Comparison of ENCODE assay signal across 12 mouse cellular contexts in genomic region chr7:80986458-80987187, GRCm38 (mm10). TPM values are rescaled to one million over a fixed set of nuclear protein-coding genes. Genes with fewer than 3 reads are reported as not detected.
DNase-seq lines count a peak whose midpoint lies in the region; ATAC-seq and TF ChIP-seq lines count a peak whose summit lies in the region.
"Had no signal": no experiment of that assay in that cellular context is flagged by ENCODE, and none has a peak within 500 bp of the region (broad histone marks: within the 10 kb centered on the region; RNA-seq: fewer than 3 reads in every experiment).

No protein-coding gene starts in this region.

- no peak overlapping the region; the same call in 1 of the 2 replicates for H3K9ac ChIP-seq in liver, embryonic 16.5 days (ENCODE audit: low read depth, low read length)
- H3K9ac ChIP-seq: forebrain, postnatal 0 days; limb, embryonic 13.5 days; midbrain, embryonic 15.5 days had no signal

- H3K4me3 ChIP-seq in kidney, adult 2 months (ENCODE audit: insufficient read depth, low read depth, low read length): no peak overlapping the region
- H3K4me3 ChIP-seq in embryonic fibroblast, embryonic 13.5 days (ENCODE audit: insufficient read depth, low read length): no peak overlapping the region
- no peak overlapping the region for H3K4me3 ChIP-seq in liver, embryonic 16.5 days (ENCODE audit: low read depth, low read length)
- H3K4me3 ChIP-seq: limb, embryonic 13.5 days; midbrain, embryonic 15.5 days had no signal

- H3K27ac ChIP-seq in kidney, adult 2 months (ENCODE audit: insufficient read depth, low read depth, low read length): 0 out of 2 replicates have a peak overlapping the region, but pooled peaks have one; percentile 20
- H3K27ac ChIP-seq in embryonic fibroblast, embryonic 13.5 days (ENCODE audit: insufficient read depth, low read length): no peak overlapping the region
- H3K27ac ChIP-seq in liver, embryonic 16.5 days (ENCODE audit: low read length): peak overlapping the region; percentile 52; the same call in 1 of the 2 replicates
- H3K27ac ChIP-seq: limb, embryonic 13.5 days; midbrain, embryonic 15.5 days had no signal

- H3K4me1 ChIP-seq in kidney, adult 2 months (ENCODE audit: control insufficient read depth, insufficient read depth, low read length): peaks cover 29% of the 10 kb centered on the region
- no peaks in the 10 kb centered on the region for H3K4me1 ChIP-seq in embryonic fibroblast, embryonic 13.5 days (ENCODE audit: control insufficient read depth, insufficient read depth, low read length)
- peaks cover 39% of the 10 kb centered on the region for H3K4me1 ChIP-seq in liver, embryonic 16.5 days (ENCODE audit: control insufficient read depth, low read depth, low read length)

- TF ChIP-seq POLR2A in kidney, adult 2 months (IDR thresholded peaks at IDR 0.05; ENCODE audit: low read depth, low read length): no peak
- TF ChIP-seq POLR2A in embryonic fibroblast, embryonic 13.5 days (IDR thresholded peaks at IDR 0.05; ENCODE audit: low read depth, low read length): peak; percentile 26; the same call in 1 of the 2 replicates

- peak; percentile 54 for ATAC-seq in liver, embryonic 16.5 days (ENCODE audit: low read depth)
- ATAC-seq in granulocyte monocyte progenitor cell, adult 5-6 weeks (replicated peaks; ENCODE audit: poor library complexity, severe bottlenecking): no peak
- ATAC-seq: forebrain, postnatal 0 days; midbrain, embryonic 15.5 days had no signal

- TF ChIP-seq CTCF in kidney, adult 2 months (conservative IDR thresholded peaks at IDR 0.05; ENCODE audit: insufficient read depth, insufficient read length, low read depth, low read length): no peak
- no peak for TF ChIP-seq CTCF in embryonic fibroblast, embryonic 13.5 days (IDR thresholded peaks at IDR 0.05; ENCODE audit: borderline replicate concordance, insufficient read depth, low read length)

- H3K27me3 ChIP-seq in kidney, adult 2 months (replicated peaks; ENCODE audit: control insufficient read depth, insufficient read depth, low read length): no peaks in the 10 kb centered on the region
- no peaks in the 10 kb centered on the region for H3K27me3 ChIP-seq in liver, embryonic 16.5 days (ENCODE audit: control insufficient read depth, insufficient read depth, low read depth, low read length)
- H3K27me3 ChIP-seq: limb, embryonic 13.5 days; midbrain, embryonic 15.5 days had no signal

- no peaks in the 10 kb centered on the region for H3K9me3 ChIP-seq in liver, embryonic 16.5 days (replicated peaks; ENCODE audit: control insufficient read depth, low read length)
- H3K9me3 ChIP-seq: limb, embryonic 13.5 days; midbrain, embryonic 15.5 days had no signal

- no peak for DNase-seq in kidney, adult 2 months
- DNase-seq in kidney, adult 8-10 months: no peak
- peak; percentile 46 for DNase-seq in CD4-positive, CD25-positive, alpha-beta regulatory T cell, adult 2 months (ENCODE audit: low read depth, low spot score)
- no peak for DNase-seq in right cerebral cortex, adult 18-20 months
- DNase-seq in cerebellum, adult 11-12 months: no peak
- DNase-seq: cerebellum, adult 11 months; forebrain, postnatal 0 days had no signal

- WGBS in kidney, adult 2 months: 33% methylated on average over 6 of the region's 6 CpGs
- WGBS in liver, embryonic 16.5 days (ENCODE audit: insufficient replicate concordance): 16% methylated on average over 6 of the region's 6 CpGs

- peak overlapping the region; percentile 10; the same call in 1 of the 2 replicates for H3K4me2 ChIP-seq in liver, embryonic 16.5 days (ENCODE audit: low read depth, low read length)
- H3K4me2 ChIP-seq: limb, embryonic 13.5 days; midbrain, embryonic 15.5 days had no signal

- no peaks in the 10 kb centered on the region for H3K36me3 ChIP-seq in kidney, adult 2 months (ENCODE audit: control insufficient read depth, insufficient read depth, low read length)
- H3K36me3 ChIP-seq in liver, embryonic 16.5 days (ENCODE audit: control insufficient read depth, insufficient read depth): no peaks in the 10 kb centered on the region
- H3K36me3 ChIP-seq: limb, embryonic 13.5 days; midbrain, embryonic 15.5 days had no signal

RNA-seq across cellular contexts. Expression of gene Zfp592, which starts 6.9 kb away (rescaled TPM):
- 16.9 and 17.4 TPM in 2 replicates for polyA plus RNA-seq in kidney, adult 2 months (2012; rRNA removed)
- 20.1 and 26.5 TPM in 2 replicates for polyA plus RNA-seq in embryonic fibroblast, embryonic 13.5 days (2011; ENCODE audit: insufficient read length, low read depth, missing spikeins)
- 7.1 and 8.1 TPM in 2 replicates for polyA plus RNA-seq in liver, embryonic 16.5 days (2015; fragmentation: Nextera tagmentation; extraction: Ambion mirVana)
- 26.4 and 37.5 TPM in 2 replicates for total RNA-seq in granulocyte monocyte progenitor cell, adult 5-6 weeks (2014; fragmentation: Nextera tagmentation)
- total RNA-seq in granulocyte monocyte progenitor cell, adult 5-6 weeks (2017): 21.8 and 24.4 TPM in 2 replicates

RNA-seq across cellular contexts. Expression of gene Sec11a, which starts 39.0 kb away (rescaled TPM):
- 64.0 and 93.1 TPM in 2 replicates for polyA plus RNA-seq in kidney, adult 2 months (2012; rRNA removed)
- 177 and 182 TPM in 2 replicates for polyA plus RNA-seq in embryonic fibroblast, embryonic 13.5 days (2011; ENCODE audit: insufficient read length, low read depth, missing spikeins)
- polyA plus RNA-seq in liver, embryonic 16.5 days (2015; fragmentation: Nextera tagmentation; extraction: Ambion mirVana): 98.7 and 99.0 TPM in 2 replicates
- 144 and 167 TPM in 2 replicates for total RNA-seq in granulocyte monocyte progenitor cell, adult 5-6 weeks (2014; fragmentation: Nextera tagmentation)
- 393 and 465 TPM in 2 replicates for total RNA-seq in granulocyte monocyte progenitor cell, adult 5-6 weeks (2017)
